Mouse (Mus musculus) kidney, embryonic 16.5 days (tissue): ENCODE measurements at regions not wholly inside any gene's neighbourhood (a gene's known extent, or its start where the extent isn't known, plus 50 kb on each side); places are given as distances from the start of the nearest gene placed in this dataset.

ENCODE experiments used
- ATAC-seq: fragments of 200-750 bp; cut with Nextera tagmentation; 2 replicates; pipeline ENCODE4 v1.8.0; 2017; ENCODE audit warnings: moderate TSS enrichment; ENCODE audit not compliant: low FRiP score, low TSS enrichment
- H3K27ac ChIP-seq: fragments of 300-500 bp; sonication (generic); 2 replicates; pipeline ENCODE4 v1.5.1; 2014; ENCODE audit warnings: low read length
- H3K27me3 ChIP-seq: fragments of 300-500 bp; sonication (generic); 2 replicates; pipeline ENCODE4 v1.6.1; 2014; ENCODE audit warnings: low read length, control low read depth, mixed read lengths; ENCODE audit not compliant: insufficient read depth
- H3K36me3 ChIP-seq: fragments of 300-500 bp; sonication (generic); 2 replicates; pipeline ENCODE4 v1.6.1; 2014; ENCODE audit warnings: low read length, control low read depth, mixed read lengths; ENCODE audit not compliant: insufficient read depth
- H3K4me1 ChIP-seq: fragments of 300-500 bp; sonication (generic); 2 replicates; pipeline ENCODE4 v1.6.1; 2014; ENCODE audit warnings: low read length, control low read depth, mixed read lengths; ENCODE audit not compliant: insufficient read depth
- H3K4me2 ChIP-seq: fragments of 300-500 bp; sonication (generic); replicated peaks from 2 replicates; pipeline ENCODE4 v1.6.1; 2014; ENCODE audit warnings: low read depth, low read length
- H3K4me3 ChIP-seq: fragments of 300-500 bp; sonication (generic); 2 replicates; pipeline ENCODE4 v1.5.1; 2014; ENCODE audit warnings: mild to moderate bottlenecking, low read length
- H3K9ac ChIP-seq: fragments of 300-500 bp; sonication (generic); replicated peaks from 2 replicates; pipeline ENCODE4 v1.6.1; 2014; ENCODE audit warnings: low read length
- H3K9me3 ChIP-seq: fragments of 300-500 bp; sonication (generic); 2 replicates; pipeline ENCODE4 v1.6.1; 2016; ENCODE audit warnings: low read length, control low read depth
- WGBS: fragments of 180-500 bp; shearing (Covaris S2); extraction: QIAGEN DNeasy Blood & Tissue Kit; methylation state at CpG from one replicate; pipeline ENCODE4 v1.1.7; 2014; 5-methylcytosine and 5-hydroxymethylcytosine counted together

GRCm38 (mm10) chr16:49278478-49278877 is 221.2 kb downstream of the Myh15 start:
- Histone ChIP-seq H3K4me2 (no peak overlapping the region), H3K4me1 (no peaks in the 10 kb centered on the region), H3K9me3 (no peaks in the 10 kb centered on the region), H3K27me3 (no peaks in the 10 kb centered on the region), H3K9ac (no peak overlapping the region), H3K36me3 (no peaks in the 10 kb centered on the region), H3K4me3 (no peak overlapping the region), H3K27ac (no peak overlapping the region)
- peak; percentile 75 for ATAC-seq
- WGBS = 2% methylated on average over 2 of the region's 2 CpGs

GRCm38 (mm10) chr16:49288096-49288714 is 230.9 kb downstream of the Myh15 start:
- H3K27ac ChIP-seq = no peak overlapping the region
- ATAC-seq = peak; percentile 31; the same call in 1 of the 2 replicates
- no peaks in the 10 kb centered on the region for H3K36me3 ChIP-seq
- H3K9me3 ChIP-seq = no peaks in the 10 kb centered on the region
- H3K27me3 ChIP-seq = no peaks in the 10 kb centered on the region
- H3K4me2 ChIP-seq = no peak overlapping the region
- H3K4me1 ChIP-seq = no peaks in the 10 kb centered on the region
- WGBS = 53% methylated on average over 4 of the region's 4 CpGs
- H3K4me3 ChIP-seq = no peak overlapping the region
- no peak overlapping the region for H3K9ac ChIP-seq

DNA sequence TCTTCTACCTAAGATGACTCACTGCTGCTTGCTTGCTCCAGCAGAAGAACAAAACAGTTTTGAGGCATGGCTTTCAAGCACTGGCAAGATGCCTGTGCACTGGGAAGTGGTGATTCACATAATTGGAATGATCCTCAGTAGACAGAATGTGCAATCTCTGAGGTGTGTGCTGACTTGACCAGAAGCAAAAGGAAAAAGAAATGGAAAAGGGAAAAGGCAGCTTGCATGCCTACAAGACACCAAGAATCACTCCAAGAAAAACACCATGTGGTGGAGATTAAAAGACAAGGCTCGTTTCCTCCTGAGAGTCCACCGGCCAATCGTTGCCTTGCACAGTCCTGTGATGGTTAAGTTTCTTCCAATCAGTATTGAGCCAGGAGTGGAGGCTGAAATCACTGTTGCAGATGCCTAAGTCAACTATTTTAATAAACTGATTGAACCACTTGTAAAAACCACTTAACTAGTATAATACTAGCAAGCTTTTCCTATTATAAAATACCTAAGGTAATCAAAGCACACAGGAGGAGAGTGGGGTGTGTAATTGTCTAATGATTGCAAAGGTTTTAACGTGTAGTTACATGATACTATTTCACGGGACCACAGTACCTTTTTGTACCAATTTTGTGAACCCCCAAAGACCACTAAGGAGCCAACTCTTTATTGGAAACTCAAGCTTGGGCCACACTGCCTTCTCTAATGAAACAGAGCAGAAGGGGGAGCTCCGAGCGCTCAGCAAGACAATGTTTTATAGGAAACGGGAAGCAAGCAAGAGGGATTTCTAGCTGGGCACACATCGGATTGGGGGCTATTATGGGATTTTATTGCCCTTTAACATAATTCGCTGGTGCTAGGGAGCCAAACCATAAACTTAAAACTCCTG is 232.2 kb downstream of the Myh15 start:
- no peaks in the 10 kb centered on the region for H3K27me3 ChIP-seq
- no peak overlapping the region for H3K27ac ChIP-seq
- H3K9ac ChIP-seq = no peak overlapping the region
- no peak overlapping the region for H3K4me3 ChIP-seq
- no peak overlapping the region for H3K4me2 ChIP-seq
- 72% methylated on average over 10 of the region's 10 CpGs for WGBS
- H3K36me3 ChIP-seq = no peaks in the 10 kb centered on the region
- H3K4me1 ChIP-seq = no peaks in the 10 kb centered on the region
- ATAC-seq = no peak
- no peaks in the 10 kb centered on the region for H3K9me3 ChIP-seq

- no peak overlapping the region for H3K27ac ChIP-seq
- no peaks in the 10 kb centered on the region for H3K27me3 ChIP-seq
- ATAC-seq = no peak
- H3K9me3 ChIP-seq = no peaks in the 10 kb centered on the region
- no peak overlapping the region for H3K4me2 ChIP-seq
- WGBS = 81% methylated on average over 6 of the region's 6 CpGs
- no peak overlapping the region for H3K9ac ChIP-seq
- H3K4me3 ChIP-seq = no peak overlapping the region
- no peaks in the 10 kb centered on the region for H3K36me3 ChIP-seq
- H3K4me1 ChIP-seq = no peaks in the 10 kb centered on the region
Observed at GRCm38 (mm10) chr16:49303612-49304307, 246.5 kb downstream of the Myh15 start.

DNA sequence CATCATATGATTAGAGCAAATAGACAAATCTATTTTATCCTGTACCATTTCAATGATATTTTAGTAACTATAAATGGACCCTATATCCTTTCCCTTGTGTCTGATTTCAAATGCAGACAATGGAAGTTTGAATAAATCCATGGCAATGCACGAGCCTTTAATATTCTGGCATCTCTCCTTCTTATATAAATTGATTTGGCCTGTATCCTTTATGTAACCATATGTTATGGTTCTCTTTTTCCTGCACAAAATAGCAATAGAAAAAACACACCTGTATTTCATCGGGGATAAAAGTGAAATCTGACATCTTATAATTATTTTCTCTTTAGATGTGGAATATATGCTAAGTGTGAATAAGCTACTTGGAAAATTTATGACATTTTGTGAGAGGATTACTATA is 247.1 kb downstream of the Myh15 start:
- Histone ChIP-seq H3K4me3 (no peak overlapping the region), H3K4me2 (no peak overlapping the region), H3K9ac (no peak overlapping the region), H3K36me3 (no peaks in the 10 kb centered on the region), H3K27ac (no peak overlapping the region), H3K9me3 (no peaks in the 10 kb centered on the region), H3K4me1 (no peaks in the 10 kb centered on the region), H3K27me3 (no peaks in the 10 kb centered on the region)
- WGBS = 79% methylated on average over 2 of the region's 2 CpGs
- ATAC-seq = no peak

DNA sequence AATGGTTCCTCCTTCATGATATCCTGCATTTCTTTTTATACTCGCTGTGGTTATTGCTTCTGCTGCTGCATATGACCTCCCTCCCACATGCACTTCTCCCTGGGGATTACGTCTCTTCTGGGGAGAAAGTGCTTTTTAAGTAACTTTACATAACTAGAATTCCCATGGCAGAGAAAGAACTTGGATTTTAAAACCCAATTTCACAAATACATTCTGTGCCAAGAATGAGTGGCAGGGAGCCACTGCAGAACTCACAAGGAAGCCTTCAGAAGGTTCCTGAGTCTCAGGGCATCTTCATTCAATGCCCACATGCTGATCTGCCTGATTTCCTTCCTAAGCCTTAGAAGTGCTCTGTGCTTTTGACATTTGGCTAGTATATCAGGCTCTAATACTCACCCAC is 259.8 kb downstream of the Myh15 start:
- WGBS = 82% methylated on average over 2 of the region's 2 CpGs
- Histone ChIP-seq H3K4me2 (no peak overlapping the region), H3K9me3 (no peaks in the 10 kb centered on the region), H3K36me3 (no peaks in the 10 kb centered on the region), H3K27ac (no peak overlapping the region), H3K27me3 (no peaks in the 10 kb centered on the region), H3K9ac (no peak overlapping the region), H3K4me3 (no peak overlapping the region), H3K4me1 (no peaks in the 10 kb centered on the region)
- ATAC-seq = no peak

DNA sequence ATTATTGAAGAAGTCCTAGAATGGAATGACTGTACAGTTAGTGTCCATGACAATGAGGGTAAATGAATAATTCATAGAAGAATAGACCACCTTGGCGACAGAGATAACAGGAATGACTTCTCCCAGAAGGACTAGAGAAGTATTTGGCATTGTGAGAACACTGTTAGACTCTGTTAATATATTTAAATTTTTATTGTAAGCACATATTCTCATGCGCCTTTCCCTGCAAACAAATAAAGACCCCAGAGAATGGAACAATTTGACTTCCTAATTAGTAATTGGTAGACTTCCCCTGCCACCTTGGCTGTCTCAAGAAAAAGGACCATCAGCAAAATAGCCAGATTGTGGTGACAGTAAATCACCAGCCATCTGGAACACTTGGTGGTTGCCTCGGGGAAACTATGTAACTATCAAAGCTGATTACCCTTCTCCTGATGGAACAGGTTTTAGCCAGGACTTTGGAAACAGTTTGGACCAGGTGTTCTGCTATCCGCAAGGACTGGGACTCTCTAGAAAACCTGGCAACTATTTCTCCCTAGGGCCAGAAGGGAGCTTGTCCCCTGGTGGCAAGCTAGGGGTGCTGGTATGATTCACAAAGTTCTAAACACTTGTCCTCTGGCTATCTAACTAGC is 261.9 kb downstream of the Myh15 start:
- no peak overlapping the region for H3K27ac ChIP-seq
- WGBS = 67% methylated on average over 4 of the region's 4 CpGs
- H3K27me3 ChIP-seq = no peaks in the 10 kb centered on the region
- no peaks in the 10 kb centered on the region for H3K36me3 ChIP-seq
- H3K4me1 ChIP-seq = no peaks in the 10 kb centered on the region
- ATAC-seq = no peak
- H3K9ac ChIP-seq = no peak overlapping the region
- no peak overlapping the region for H3K4me3 ChIP-seq
- H3K4me2 ChIP-seq = no peak overlapping the region
- H3K9me3 ChIP-seq = no peaks in the 10 kb centered on the region

DNA sequence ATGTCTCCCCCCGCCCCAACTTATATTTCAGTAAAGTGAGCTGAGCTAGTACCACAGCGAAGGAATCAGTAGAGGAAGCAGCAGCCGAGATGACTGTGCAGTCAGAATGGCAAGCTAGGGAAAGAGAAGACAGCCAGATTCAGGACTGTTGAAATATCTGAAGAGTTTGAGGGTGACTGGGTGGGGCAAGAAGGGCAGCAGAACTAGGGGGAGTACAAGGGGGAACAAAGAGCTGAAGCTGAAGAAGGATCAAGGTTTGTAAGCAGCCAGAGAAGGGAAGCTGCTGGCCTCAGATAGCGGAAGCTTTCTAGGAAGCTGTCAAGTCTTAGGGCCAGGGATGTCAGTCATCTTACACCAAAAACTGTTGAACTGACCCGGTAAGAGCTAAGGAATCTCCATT is 262.5 kb downstream of the Myh15 start:
- H3K4me3 ChIP-seq = no peak overlapping the region
- no peaks in the 10 kb centered on the region for H3K4me1 ChIP-seq
- no peak overlapping the region for H3K9ac ChIP-seq
- H3K4me2 ChIP-seq = no peak overlapping the region
- 78% methylated on average over 5 of the region's 5 CpGs for WGBS
- no peak for ATAC-seq
- H3K27ac ChIP-seq = no peak overlapping the region
- no peaks in the 10 kb centered on the region for H3K9me3 ChIP-seq
- no peaks in the 10 kb centered on the region for H3K36me3 ChIP-seq
- no peaks in the 10 kb centered on the region for H3K27me3 ChIP-seq

GRCm38 (mm10) chr16:49321951-49322350 is 264.7 kb downstream of the Myh15 start:
- no peak for ATAC-seq
- Histone ChIP-seq H3K9me3 (no peaks in the 10 kb centered on the region; the same call in 1 of the 2 replicates), H3K36me3 (no peaks in the 10 kb centered on the region), H3K4me2 (no peak overlapping the region), H3K4me1 (no peaks in the 10 kb centered on the region), H3K9ac (no peak overlapping the region), H3K27ac (no peak overlapping the region), H3K27me3 (no peaks in the 10 kb centered on the region), H3K4me3 (no peak overlapping the region)
- WGBS = 94% methylated on average over 1 of the region's 1 CpGs
